Mouse (Mus musculus) small intestine, adult 2 months (tissue): Measurements from ENCODE around the gene Mark1. TPM values are rescaled to one million over a fixed set of nuclear protein-coding genes. Genes with fewer than 3 reads are reported as not detected.
A peak's percentile ranks its signal among the peaks of the same experiment; 100 is the strongest.

Source experiments
- H3K27ac ChIP-seq: fragments of 200-500 bp; 2 replicates; pipeline ENCODE4 v1.5.1; 2012; ENCODE audit warnings: low read depth, low read length, control low read depth, inconsistent platforms; ENCODE audit not compliant: insufficient read depth
- H3K27me3 ChIP-seq: fragments of 200-500 bp; 2 replicates; pipeline ENCODE4 v1.6.1; 2012; ENCODE audit warnings: mild to moderate bottlenecking, moderate library complexity, low read length, inconsistent platforms; ENCODE audit not compliant: control insufficient read depth, insufficient read depth
- H3K36me3 ChIP-seq: fragments of 200-500 bp; 2 replicates; pipeline ENCODE4 v1.6.1; 2012; ENCODE audit warnings: mild to moderate bottlenecking, low read length, control low read depth, inconsistent platforms; ENCODE audit not compliant: control insufficient read depth, insufficient read depth
- H3K4me1 ChIP-seq: fragments of 200-500 bp; 2 replicates; pipeline ENCODE4 v1.6.1; 2012; ENCODE audit warnings: low read length, inconsistent platforms, mixed read lengths; ENCODE audit not compliant: control insufficient read depth, insufficient read depth, insufficient read length
- H3K4me3 ChIP-seq: fragments of 200-500 bp; 2 replicates; pipeline ENCODE4 v1.5.1; 2012; ENCODE audit warnings: low read depth, mild to moderate bottlenecking, control low read depth, inconsistent platforms, low read length, moderate library complexity
- CTCF ChIP-seq: fragments of 200-500 bp; IDR thresholded peaks from 2 replicates; pipeline ENCODE4 v1.5.1; 2012; ENCODE audit warnings: low read depth, mild to moderate bottlenecking, control low read depth, inconsistent platforms, low read length, moderate library complexity, mixed read lengths; ENCODE audit not compliant: insufficient replicate concordance, insufficient read length; ENCODE audit errors: extremely low read depth
- POLR2A ChIP-seq: fragments of 200-500 bp; IDR thresholded peaks from 2 replicates; pipeline ENCODE4 v1.6.1; 2012; ENCODE audit warnings: low read depth, mild to moderate bottlenecking, control low read depth, inconsistent platforms, low read length, moderate library complexity
- WGBS: fragments of 180-500 bp; shearing (Covaris S2); methylation state at CpG from one replicate; pipeline ENCODE4 v1.1.7; 2018; 5-methylcytosine and 5-hydroxymethylcytosine counted together
- polyA plus RNA-seq: library from polyadenylated mRNA; depleted of rRNA; stranded (reverse); fragments of >200 nt; gene quantifications from 2 replicates; pipeline ENCODE4 v1.2.3, GENCODE M21; 2012

Mark1 gene
- polyA plus RNA-seq, 1 experiment: 1.5 TPM

GRCm38 (mm10) chr1:184878860-184879259 is 120.5 kb downstream of the Mark1 start:
- no peaks in the 10 kb centered on the region for H3K27me3 ChIP-seq
- peaks cover 18% of the 10 kb centered on the region for H3K4me1 ChIP-seq
- H3K4me3 ChIP-seq: no peak overlapping the region
- no peak overlapping the region for H3K27ac ChIP-seq
- peaks cover 12% of the 10 kb centered on the region for H3K36me3 ChIP-seq
- 69% methylated on average over 6 of the region's 6 CpGs for WGBS
- TF ChIP-seq POLR2A (no peak), CTCF (no peak)

- Histone ChIP-seq H3K4me1 (peaks cover 22% of the 10 kb centered on the region), H3K36me3 (peaks cover 20% of the 10 kb centered on the region), H3K27ac (0 out of 2 replicates have a peak overlapping the region, but pooled peaks have one; percentile 16), H3K27me3 (no peaks in the 10 kb centered on the region), H3K4me3 (no peak overlapping the region)
- TF ChIP-seq POLR2A (no peak), CTCF (no peak)
- WGBS: 66% methylated on average over 2 of the region's 2 CpGs
Observed at GRCm38 (mm10) chr1:184877306-184877705, 122.1 kb downstream of the Mark1 start.

- WGBS: 88% methylated on average over 11 of the region's 11 CpGs
- Histone ChIP-seq H3K4me1 (peaks cover 39% of the 10 kb centered on the region), H3K4me3 (no peak overlapping the region), H3K27me3 (no peaks in the 10 kb centered on the region), H3K27ac (no peak overlapping the region), H3K36me3 (peaks cover 18% of the 10 kb centered on the region)
- TF ChIP-seq POLR2A: no peak
Observed at GRCm38 (mm10) chr1:184873910-184874309, 125.5 kb downstream of the Mark1 start.

- peaks cover 27% of the 10 kb centered on the region for H3K4me1 ChIP-seq
- no peak for TF ChIP-seq POLR2A
- no peak for TF ChIP-seq CTCF
- peak overlapping the region; percentile 23; the same call in 1 of the 2 replicates for H3K27ac ChIP-seq
- H3K36me3 ChIP-seq: peaks cover 18% of the 10 kb centered on the region
- H3K27me3 ChIP-seq: no peaks in the 10 kb centered on the region
- WGBS: 34% methylated on average over 7 of the region's 7 CpGs
- no peak overlapping the region for H3K4me3 ChIP-seq
Observed at GRCm38 (mm10) chr1:184872069-184872819, 127.1 kb downstream of the Mark1 start.

- Histone ChIP-seq H3K36me3 (peaks cover 16% of the 10 kb centered on the region), H3K4me3 (no peak overlapping the region), H3K27me3 (no peaks in the 10 kb centered on the region), H3K4me1 (peaks cover 26% of the 10 kb centered on the region), H3K27ac (peak overlapping the region; percentile 23; the same call in 1 of the 2 replicates)
- no peak for TF ChIP-seq CTCF
- TF ChIP-seq POLR2A: no peak
- WGBS: 50% methylated on average over 1 of the region's 1 CpGs
Observed at GRCm38 (mm10) chr1:184871506-184871905, 127.9 kb downstream of the Mark1 start.

- 55% methylated on average over 11 of the region's 11 CpGs for WGBS
- H3K4me3 ChIP-seq: no peak overlapping the region
- H3K27me3 ChIP-seq: no peaks in the 10 kb centered on the region
- H3K36me3 ChIP-seq: peaks cover 16% of the 10 kb centered on the region
- H3K27ac ChIP-seq: no peak overlapping the region
- TF ChIP-seq POLR2A: no peak
- no peak for TF ChIP-seq CTCF
- H3K4me1 ChIP-seq: peaks cover 26% of the 10 kb centered on the region
Observed at GRCm38 (mm10) chr1:184870646-184871385, 128.6 kb downstream of the Mark1 start.

GRCm38 (mm10) chr1:184869939-184870565 is 129.3 kb downstream of the Mark1 start:
- Histone ChIP-seq H3K4me1 (peaks cover 27% of the 10 kb centered on the region), H3K27me3 (no peaks in the 10 kb centered on the region), H3K4me3 (no peak overlapping the region), H3K36me3 (peaks cover 16% of the 10 kb centered on the region), H3K27ac (0 out of 2 replicates have a peak overlapping the region, but pooled peaks have one; percentile 31)
- TF ChIP-seq POLR2A: no peak
- no peak for TF ChIP-seq CTCF
- WGBS: 26% methylated on average over 4 of the region's 4 CpGs
